Mouse (Mus musculus) heart, postnatal 0 days (tissue): ENCODE results near the gene Stox2. TPM values are rescaled to one million over a fixed set of nuclear protein-coding genes. Genes with fewer than 3 reads are reported as not detected.

Experiments
- ATAC-seq: fragments of 200-750 bp; cut with Nextera tagmentation; 2 replicates; pipeline ENCODE4 v1.8.0; 2017; ENCODE audit warnings: low read depth, moderate number of reproducible peaks, moderate library complexity; ENCODE audit not compliant: insufficient read depth
- DNase-seq: peaks from one replicate; pipeline ENCODE4 v3.0.0-alpha.2; 2016; ENCODE audit warnings: low spot score
- H3K27ac ChIP-seq: fragments of 300-500 bp; sonication (generic); 2 replicates; pipeline ENCODE4 v1.5.1; 2014; ENCODE audit warnings: low read depth, mild to moderate bottlenecking
- H3K27me3 ChIP-seq: fragments of 300-500 bp; sonication (generic); 2 replicates; pipeline ENCODE4 v1.6.1; 2014; ENCODE audit warnings: low read length, mixed read lengths; ENCODE audit not compliant: control insufficient read depth, insufficient read depth
- H3K36me3 ChIP-seq: fragments of 300-500 bp; sonication (generic); replicated peaks from 2 replicates; pipeline ENCODE4 v1.6.1; 2014; ENCODE audit warnings: low read length, mixed read lengths; ENCODE audit not compliant: control insufficient read depth, insufficient read depth
- H3K4me1 ChIP-seq: fragments of 300-500 bp; sonication (generic); 2 replicates; pipeline ENCODE4 v1.6.1; 2014; ENCODE audit warnings: antibody characterized with exemption; ENCODE audit not compliant: control insufficient read depth, insufficient read depth
- H3K4me2 ChIP-seq: fragments of 300-500 bp; sonication (generic); 2 replicates; pipeline ENCODE4 v1.6.1; 2014; ENCODE audit warnings: low read depth, mild to moderate bottlenecking, low read length, moderate library complexity
- H3K4me3 ChIP-seq: fragments of 300-500 bp; sonication (generic); 2 replicates; pipeline ENCODE4 v1.5.1; 2014; ENCODE audit warnings: low read depth, low read length
- H3K9ac ChIP-seq: fragments of 300-500 bp; sonication (generic); replicated peaks from 2 replicates; pipeline ENCODE4 v1.6.1; 2014; ENCODE audit warnings: low read depth, low read length, mixed read lengths
- H3K9me3 ChIP-seq: fragments of 300-500 bp; sonication (generic); replicated peaks from 2 replicates; pipeline ENCODE4 v1.6.1; 2016; ENCODE audit warnings: low read length; ENCODE audit not compliant: control insufficient read depth
- CTCF ChIP-seq: IDR thresholded peaks from 2 replicates; pipeline ENCODE4 v1.5.1; 2016; ENCODE audit warnings: antibody characterized with exemption, control low read depth, low read depth
- EP300 ChIP-seq: IDR thresholded peaks from 2 replicates; pipeline ENCODE4 v1.6.1; 2016; ENCODE audit warnings: antibody characterized with exemption, low read depth
- WGBS: fragments of 180-500 bp; shearing (Covaris S2); extraction: QIAGEN DNeasy Blood & Tissue Kit; methylation state at CpG from one replicate; pipeline ENCODE4 v1.1.7; 2014; 5-methylcytosine and 5-hydroxymethylcytosine counted together
- polyA plus RNA-seq: library from polyadenylated mRNA; unstranded; fragments of >200 nt; fragmentation: Nextera tagmentation; extraction: Ambion mirVana; gene quantifications from 2 replicates; pipeline ENCODE4 v1.2.1, GENCODE M21; 2015
- total RNA-seq: library from RNA; depleted of rRNA; stranded (reverse); fragments of >200 nt; gene quantifications from 2 replicates; pipeline ENCODE4 v1.2.3, GENCODE M21; 2014; ENCODE audit warnings: low replicate concordance

Gene Stox2
- total and polyA plus RNA-seq, 2 experiments from 2014 or later: 6.2 to 12.7 TPM

DNA sequence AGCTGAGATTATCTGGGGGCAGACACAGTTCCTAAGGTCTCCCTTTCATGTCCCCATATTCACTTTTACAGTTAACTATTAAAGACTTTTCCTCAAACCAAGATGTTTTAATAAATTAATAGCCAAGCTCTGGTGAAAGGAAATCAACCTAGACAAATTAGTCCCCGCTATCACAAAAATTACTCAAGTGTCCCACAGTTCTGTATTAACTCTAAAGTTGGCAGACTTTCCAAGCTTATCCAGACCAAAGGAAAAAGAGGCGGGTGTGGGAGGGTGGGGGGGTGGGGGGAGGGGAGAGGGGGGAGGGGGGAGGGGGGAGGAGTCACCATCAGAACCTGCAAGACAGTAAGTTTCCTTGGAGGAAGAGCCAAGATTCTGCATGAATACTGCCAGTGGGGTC lies 41.3 kb downstream of the Stox2 start:
- H3K36me3 ChIP-seq: no peaks in the 10 kb centered on the region
- ATAC-seq (no peak), DNase-seq (no peak)
- H3K4me3 ChIP-seq: no peak overlapping the region
- no peak overlapping the region for H3K4me2 ChIP-seq
- H3K4me1 ChIP-seq: no peaks in the 10 kb centered on the region
- no peaks in the 10 kb centered on the region for H3K9me3 ChIP-seq
- no peak for TF ChIP-seq EP300
- TF ChIP-seq CTCF: no peak
- no peak overlapping the region for H3K9ac ChIP-seq
- H3K27me3 ChIP-seq: peaks cover 16% of the 10 kb centered on the region
- 75% methylated on average over 1 of the region's 2 CpGs for WGBS
- no peak overlapping the region for H3K27ac ChIP-seq

DNA sequence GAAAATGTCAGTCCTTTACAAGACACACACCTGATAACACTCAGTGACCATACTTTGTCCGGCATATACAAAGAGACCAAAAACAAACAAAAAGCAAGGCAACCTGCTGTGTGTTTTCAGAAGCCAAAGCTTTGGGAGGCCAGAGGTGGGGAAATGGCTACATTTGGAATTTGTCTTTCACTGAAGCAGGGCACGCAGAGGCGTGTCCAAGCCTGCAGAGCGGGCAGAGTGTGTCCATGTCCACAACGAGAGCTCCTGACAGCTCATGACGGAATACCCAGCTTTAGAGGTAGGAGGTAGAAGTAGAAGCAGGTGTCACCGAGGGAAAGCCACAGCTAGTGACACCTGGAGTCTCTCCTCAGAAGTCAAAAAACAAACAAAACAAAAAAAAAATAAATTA lies 53.2 kb downstream of the Stox2 start:
- Histone ChIP-seq H3K9ac (no peak overlapping the region), H3K36me3 (no peaks in the 10 kb centered on the region), H3K4me3 (no peak overlapping the region), H3K9me3 (no peaks in the 10 kb centered on the region), H3K4me1 (peaks cover 10% of the 10 kb centered on the region; the same call in 1 of the 2 replicates), H3K4me2 (peak overlapping the region; percentile 44; the same call in 1 of the 2 replicates), H3K27ac (no peak overlapping the region), H3K27me3 (no peaks in the 10 kb centered on the region)
- no peak for TF ChIP-seq EP300
- no peak for TF ChIP-seq CTCF
- ATAC-seq (no peak), DNase-seq (no peak)
- 47% methylated on average over 7 of the region's 7 CpGs for WGBS

DNA sequence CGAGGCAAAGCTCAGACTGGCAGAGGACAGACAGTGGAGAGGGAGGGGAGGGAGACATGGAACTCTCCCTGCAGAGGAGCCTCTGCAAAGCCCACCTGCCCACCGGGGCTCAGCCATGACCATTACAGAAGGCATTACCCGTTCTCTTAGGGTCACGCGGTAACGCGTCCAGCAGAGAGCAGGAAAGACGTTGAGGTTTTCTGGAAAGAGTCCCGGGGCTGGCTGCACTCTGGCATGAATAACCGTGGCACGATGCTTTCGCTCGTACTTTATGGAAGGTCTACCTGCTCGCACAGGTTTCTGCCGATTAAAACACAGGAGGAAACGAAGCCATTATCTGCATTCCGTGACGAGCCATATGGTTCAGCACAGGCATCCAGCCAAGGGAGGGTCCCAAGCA lies 53.9 kb downstream of the Stox2 start:
- Histone ChIP-seq H3K4me2 (peak overlapping the region; percentile 44), H3K4me1 (peaks cover 10% of the 10 kb centered on the region; the same call in 1 of the 2 replicates), H3K27ac (no peak overlapping the region), H3K27me3 (no peaks in the 10 kb centered on the region), H3K36me3 (no peaks in the 10 kb centered on the region), H3K4me3 (no peak overlapping the region), H3K9ac (no peak overlapping the region), H3K9me3 (no peaks in the 10 kb centered on the region)
- no peak for ATAC-seq
- TF ChIP-seq EP300: no peak
- WGBS: 53% methylated on average over 18 of the region's 18 CpGs
- DNase-seq: no peak

DNA sequence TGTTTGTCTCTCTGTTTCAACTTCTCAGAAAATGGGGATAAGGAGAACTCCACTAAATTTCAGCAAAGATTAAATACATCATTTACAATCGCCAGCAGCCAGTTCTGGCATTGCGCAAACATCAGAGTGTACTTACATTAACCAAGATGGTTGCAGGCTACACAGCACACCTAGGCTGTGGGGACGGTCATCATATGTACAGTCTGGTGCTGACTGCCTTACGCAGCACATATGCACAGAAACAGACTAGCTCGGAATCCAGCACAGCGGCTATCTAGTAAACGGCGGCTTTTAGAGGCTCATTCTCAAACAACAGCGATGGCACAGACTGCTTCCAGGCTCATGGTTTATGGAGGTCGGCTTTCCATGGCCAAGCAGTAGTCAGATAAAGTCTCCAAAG lies 54.3 kb downstream of the Stox2 start:
- H3K9me3 ChIP-seq: no peaks in the 10 kb centered on the region
- peaks cover 10% of the 10 kb centered on the region; the same call in 1 of the 2 replicates for H3K4me1 ChIP-seq
- no peak overlapping the region for H3K9ac ChIP-seq
- no peaks in the 10 kb centered on the region for H3K36me3 ChIP-seq
- 90% methylated on average over 10 of the region's 10 CpGs for WGBS
- no peak overlapping the region for H3K4me2 ChIP-seq
- no peaks in the 10 kb centered on the region for H3K27me3 ChIP-seq
- DNase-seq: no peak
- H3K27ac ChIP-seq: no peak overlapping the region
- TF ChIP-seq EP300: no peak
- TF ChIP-seq CTCF: no peak
- H3K4me3 ChIP-seq: no peak overlapping the region
- no peak for ATAC-seq

DNA sequence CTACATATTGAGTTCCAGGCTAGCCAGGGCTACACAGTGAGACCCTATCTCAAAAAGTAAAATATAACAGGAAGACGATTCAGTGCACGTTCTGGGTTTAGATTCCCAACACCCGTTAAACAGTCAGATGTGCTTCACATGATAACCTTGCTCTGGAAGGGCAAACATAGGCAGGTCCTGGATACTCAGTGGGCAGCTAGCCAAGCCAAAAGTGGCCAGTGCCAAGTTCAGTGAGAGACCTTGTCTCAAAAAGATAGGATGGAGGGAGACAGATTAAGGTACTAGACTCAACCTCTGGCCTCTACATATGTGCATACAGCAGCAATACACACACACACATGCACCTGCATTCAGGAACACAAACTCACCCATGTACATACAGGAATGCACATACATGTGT lies 56.7 kb downstream of the Stox2 start:
- no peak for ATAC-seq
- H3K27ac ChIP-seq: no peak overlapping the region
- no peak for DNase-seq
- H3K4me2 ChIP-seq: no peak overlapping the region
- no peaks in the 10 kb centered on the region for H3K9me3 ChIP-seq
- H3K9ac ChIP-seq: no peak overlapping the region
- peaks cover 10% of the 10 kb centered on the region; the same call in 1 of the 2 replicates for H3K4me1 ChIP-seq
- TF ChIP-seq EP300: no peak
- TF ChIP-seq CTCF: no peak
- H3K4me3 ChIP-seq: no peak overlapping the region
- WGBS: 14% methylated on average over 3 of the region's 3 CpGs
- no peaks in the 10 kb centered on the region for H3K36me3 ChIP-seq
- H3K27me3 ChIP-seq: no peaks in the 10 kb centered on the region

DNA sequence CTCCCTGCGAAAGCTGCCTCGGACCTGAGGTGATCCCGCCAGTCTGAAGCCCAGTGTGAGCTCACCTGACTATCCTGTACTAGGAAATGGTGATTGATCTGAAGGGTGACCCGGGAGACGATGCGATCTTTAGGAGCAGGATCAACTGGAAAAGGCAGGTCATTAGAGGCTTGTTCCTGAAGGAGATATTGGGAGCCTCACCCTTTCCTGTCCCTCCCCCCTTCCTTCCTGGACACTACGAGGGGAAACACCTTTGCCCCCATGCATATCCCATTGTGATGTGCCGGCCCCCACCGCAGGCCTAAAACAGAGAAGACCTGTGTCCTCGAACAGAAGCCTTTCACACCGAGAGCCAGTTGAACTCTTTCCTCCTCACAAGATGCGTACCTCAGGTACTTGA lies 58.0 kb downstream of the Stox2 start:
- Histone ChIP-seq H3K9me3 (no peaks in the 10 kb centered on the region), H3K27me3 (no peaks in the 10 kb centered on the region), H3K36me3 (no peaks in the 10 kb centered on the region), H3K4me2 (0 out of 2 replicates have a peak overlapping the region, but pooled peaks have one; percentile 2), H3K27ac (no peak overlapping the region), H3K4me1 (peaks cover 9% of the 10 kb centered on the region; the same call in 1 of the 2 replicates), H3K9ac (no peak overlapping the region), H3K4me3 (no peak overlapping the region)
- 66% methylated on average over 12 of the region's 12 CpGs for WGBS
- TF ChIP-seq CTCF (no peak), EP300 (peak; percentile 71; the same call in 1 of the 2 replicates)
- ATAC-seq (0 out of 2 replicates have a peak, but pooled peaks have one; percentile 24), DNase-seq (no peak)
